Comparison of ENCODE assay signal across 15 mouse cellular contexts in the genomic region with DNA sequence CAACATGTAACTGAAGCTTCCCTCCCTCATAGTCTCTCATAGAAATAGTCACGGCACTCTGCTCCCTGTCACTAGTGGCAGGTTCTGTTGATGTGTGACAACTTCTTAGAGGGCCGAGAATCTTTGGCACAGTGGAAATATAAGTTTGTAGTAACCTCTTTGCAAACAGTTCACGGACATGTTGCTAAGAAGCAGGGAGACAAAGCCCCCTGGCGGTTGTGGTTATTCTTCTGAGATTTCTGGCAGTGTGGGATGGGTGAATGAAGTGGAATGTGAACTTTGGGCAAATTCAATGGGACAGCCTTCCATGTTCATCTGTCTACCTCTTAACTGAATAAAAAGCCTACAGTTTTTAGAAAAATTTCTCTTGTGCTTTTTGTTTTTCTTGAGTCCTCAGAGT. TPM values are rescaled to one million over a fixed set of nuclear protein-coding genes. Genes with fewer than 3 reads are reported as not detected.
A peak's percentile ranks its signal among the peaks of the same experiment; 100 is the strongest.
DNase-seq lines count a peak whose midpoint lies in the region; ATAC-seq and TF ChIP-seq lines count a peak whose summit lies in the region.
"Had no signal": no experiment of that assay in that cellular context is flagged by ENCODE, and none has a peak within 500 bp of the region (broad histone marks: within the 10 kb centered on the region; RNA-seq: fewer than 3 reads in every experiment).

No protein-coding gene starts in this region.

- peak; percentile 39 for TF ChIP-seq CTCF in midbrain, postnatal 0 days (IDR thresholded peaks at IDR 0.05)
- 0 out of 2 replicates have a peak, but pooled peaks have one; percentile 12 for TF ChIP-seq CTCF in liver, postnatal 0 days (IDR thresholded peaks at IDR 0.05; ENCODE audit: low read depth)

- peaks cover 34% of the 10 kb centered on the region for H3K4me1 ChIP-seq in heart, embryonic 13.5 days
- H3K4me1 ChIP-seq in midbrain, postnatal 0 days (ENCODE audit: insufficient read depth, low read length) = no peaks in the 10 kb centered on the region
- no peaks in the 10 kb centered on the region for H3K4me1 ChIP-seq in midbrain, embryonic 13.5 days (replicated peaks)
- peaks cover 24% of the 10 kb centered on the region for H3K4me1 ChIP-seq in liver, postnatal 0 days (ENCODE audit: insufficient read depth)

- peak overlapping the region; percentile 75; the same call in 1 of the 2 replicates for H3K4me2 ChIP-seq in heart, embryonic 13.5 days
- no peak overlapping the region for H3K4me2 ChIP-seq in midbrain, postnatal 0 days (ENCODE audit: low read depth, low read length, poor library complexity, severe bottlenecking)
- H3K4me2 ChIP-seq in midbrain, embryonic 13.5 days (replicated peaks) = no peak overlapping the region
- H3K4me2 ChIP-seq in liver, postnatal 0 days (ENCODE audit: low read depth, low read length) = no peak overlapping the region

- no peak overlapping the region for H3K9ac ChIP-seq in heart, embryonic 13.5 days
- no peak overlapping the region for H3K9ac ChIP-seq in midbrain, postnatal 0 days (replicated peaks; ENCODE audit: low read length, poor library complexity, severe bottlenecking)
- H3K9ac ChIP-seq in midbrain, embryonic 13.5 days (replicated peaks) = no peak overlapping the region
- H3K9ac ChIP-seq in liver, postnatal 0 days (replicated peaks) = no peak overlapping the region

- no peak for DNase-seq in heart, postnatal 36 days
- DNase-seq in left cerebral cortex, postnatal 4 days = peak; percentile 40
- no peak for DNase-seq in left cerebral cortex, postnatal 25 days (ENCODE audit: low spot score in 2 of 2)
- peak; percentile 54 for DNase-seq in midbrain, postnatal 0 days (ENCODE audit: low spot score)
- DNase-seq in liver, postnatal 0 days = no peak
- DNase-seq in yolk sac, embryonic 10.5 days (ENCODE audit: low spot score) = no peak
- DNase-seq: adrenal gland, adult 8-10 months; cerebellum, adult 9-10 months; embryo, embryonic 11 days; heart, adult 18-20 months; heart, postnatal 14 days; thymus, adult 18-20 months had no signal

- TF ChIP-seq EP300 in liver, postnatal 0 days (IDR thresholded peaks at IDR 0.05; ENCODE audit: low read depth) = no peak

- WGBS in heart, embryonic 13.5 days = 73% methylated on average over 4 of the region's 4 CpGs
- 71% methylated on average over 4 of the region's 4 CpGs for WGBS in midbrain, postnatal 0 days
- WGBS in midbrain, embryonic 13.5 days = 83% methylated on average over 4 of the region's 4 CpGs
- WGBS in liver, postnatal 0 days (ENCODE audit: insufficient replicate concordance) = 83% methylated on average over 4 of the region's 4 CpGs

- no peaks in the 10 kb centered on the region for H3K27me3 ChIP-seq in heart, embryonic 13.5 days (replicated peaks)
- H3K27me3 ChIP-seq in midbrain, postnatal 0 days (ENCODE audit: insufficient read depth, low read length) = no peaks in the 10 kb centered on the region
- no peaks in the 10 kb centered on the region for H3K27me3 ChIP-seq in midbrain, embryonic 13.5 days
- H3K27me3 ChIP-seq in liver, postnatal 0 days (ENCODE audit: insufficient read depth, low read length) = no peaks in the 10 kb centered on the region

- intact Hi-C loops in heart, postnatal 36 days (cut with DNase I) = no loop called here
- intact Hi-C loops in left cerebral cortex, postnatal 4 days (cut with DNase I) = no loop called here
- intact Hi-C loops in left cerebral cortex, postnatal 25 days (cut with DNase I) = no loop called here

- peaks cover 67% of the 10 kb centered on the region for H3K36me3 ChIP-seq in heart, embryonic 13.5 days
- peaks cover 44% of the 10 kb centered on the region for H3K36me3 ChIP-seq in midbrain, postnatal 0 days (ENCODE audit: insufficient read depth, low read length)
- H3K36me3 ChIP-seq in midbrain, embryonic 13.5 days = peaks cover 68% of the 10 kb centered on the region
- H3K36me3 ChIP-seq in liver, postnatal 0 days (replicated peaks; ENCODE audit: insufficient read depth, low read length) = peaks cover 63% of the 10 kb centered on the region

- no peak for ATAC-seq in heart, embryonic 13.5 days (ENCODE audit: extremely low read depth, insufficient number of reproducible peaks, low FRiP score, low TSS enrichment)
- ATAC-seq in midbrain, postnatal 0 days (ENCODE audit: low FRiP score) = no peak
- no peak for ATAC-seq in midbrain, embryonic 13.5 days
- ATAC-seq in liver, postnatal 0 days = no peak
- ATAC-seq: forebrain, embryonic 14.5 days had no signal

- H3K27ac ChIP-seq in heart, embryonic 13.5 days (replicated peaks) = no peak overlapping the region; the same call in 1 of the 2 replicates
- no peak overlapping the region for H3K27ac ChIP-seq in midbrain, postnatal 0 days (ENCODE audit: low read depth, low read length)
- H3K27ac ChIP-seq in midbrain, embryonic 13.5 days = no peak overlapping the region
- peak overlapping the region; percentile 75; the same call in 1 of the 2 replicates for H3K27ac ChIP-seq in liver, postnatal 0 days (ENCODE audit: low read depth)

- H3K4me3 ChIP-seq in heart, embryonic 13.5 days = no peak overlapping the region
- no peak overlapping the region for H3K4me3 ChIP-seq in midbrain, postnatal 0 days (ENCODE audit: low read depth, low read length)
- no peak overlapping the region for H3K4me3 ChIP-seq in midbrain, embryonic 13.5 days (replicated peaks)
- H3K4me3 ChIP-seq in liver, postnatal 0 days (ENCODE audit: low read depth, low read length) = no peak overlapping the region

- no peaks in the 10 kb centered on the region for H3K9me3 ChIP-seq in heart, embryonic 13.5 days
- H3K9me3 ChIP-seq in midbrain, postnatal 0 days (ENCODE audit: low read length) = no peaks in the 10 kb centered on the region
- H3K9me3 ChIP-seq in midbrain, embryonic 13.5 days = no peaks in the 10 kb centered on the region
- no peaks in the 10 kb centered on the region for H3K9me3 ChIP-seq in liver, postnatal 0 days (ENCODE audit: low read length)

RNA-seq across cellular contexts. Expression of gene Slc20a1, which starts 12.7 kb away (rescaled TPM):
- 24.9 and 29.9 TPM in 2 replicates for polyA plus RNA-seq in heart, embryonic 13.5 days (2015; fragmentation: Nextera tagmentation; extraction: Ambion mirVana)
- 10 to 100 TPM in 1 of 2 experiments, 1 to 10 TPM in 1; 9.3 to 13.6 TPM for total RNA-seq in heart, postnatal 36 days (2021)
- 100 to 1,000 TPM; 109 to 111 TPM for total RNA-seq in left cerebral cortex, postnatal 4 days (2021)
- total RNA-seq in left cerebral cortex, postnatal 25 days (2021) = 100 to 1,000 TPM; 138 to 140 TPM
- 80.0 and 82.2 TPM in 2 replicates for total RNA-seq in midbrain, postnatal 0 days (2014; rRNA removed)
- 44.9 and 47.7 TPM in 2 replicates for polyA plus RNA-seq in midbrain, postnatal 0 days (2015; fragmentation: Nextera tagmentation; extraction: Ambion mirVana)
- polyA plus RNA-seq in midbrain, embryonic 13.5 days (2015; fragmentation: Nextera tagmentation; extraction: Ambion mirVana) = 52.4 and 53.1 TPM in 2 replicates
- polyA plus RNA-seq in liver, postnatal 0 days (2015; fragmentation: Nextera tagmentation; extraction: Ambion mirVana) = 20.2 and 24.9 TPM in 2 replicates

Comparison
In these comparisons a context has a peak if more than half of its experiments do, and no peak if none do; other contexts are left out.
1. DNase-seq: peak in left cerebral cortex, postnatal 4 days (single experiment) and midbrain, postnatal 0 days (single experiment); none in heart, postnatal 36 days (0 of 2), left cerebral cortex, postnatal 25 days (0 of 2), liver, postnatal 0 days (single experiment) and yolk sac, embryonic 10.5 days (single experiment).